Mouse (Mus musculus): ENCODE measurements around the gene Sema4b.

DNA sequence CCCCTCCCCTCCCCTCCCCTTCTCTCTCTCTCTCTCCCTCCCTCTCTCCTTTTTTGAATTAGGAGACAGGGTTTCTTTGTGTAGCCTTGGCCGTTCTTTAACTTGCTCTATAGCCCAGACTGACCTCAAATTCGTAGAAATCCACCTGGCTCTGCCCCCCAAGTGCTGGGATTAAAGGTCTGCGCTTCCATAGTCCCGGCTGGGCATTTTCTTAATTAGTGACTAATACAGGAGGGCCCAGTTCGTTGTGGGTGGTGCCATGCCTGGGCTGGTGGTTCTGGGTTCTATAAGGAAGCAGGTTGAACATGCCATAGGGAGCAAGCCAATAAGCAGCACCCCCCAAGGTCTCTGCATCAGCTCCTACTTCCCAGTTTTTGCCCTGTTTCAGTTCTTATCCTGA, 2.7 kb upstream of the Sema4b start:
- no peak for TF ChIP-seq POLR2A (IDR thresholded peaks at IDR 0.05; ENCODE audit: extremely low read depth, insufficient read depth, low read length)
- no peak for TF ChIP-seq CTCF (IDR thresholded peaks at IDR 0.05; ENCODE audit: extremely low read depth, insufficient read depth, low read length)

All from cortical plate, adult 2 months (tissue).